Mouse (Mus musculus) v-Abl transformed pro-B cells (cell line): ENCODE results near the gene Rmi1.
"Not testable (repeated sequence)": the region's sequence is repeated elsewhere in the genome, so short reads cannot be mapped to it uniquely, and the experiment has no call there.

Experiments
- in situ Hi-C, 2 experiments: fragments of 400-800 bp; cut with MboI; formaldehyde crosslinking; loops; one replicate each; pipeline ENCODE4 v1.15.1; 2025; ENCODE audit not compliant: unreplicated experiment in 2 of 2

Rmi1 gene

GRCm38 (mm10) chr13:58402003-58402743, at the start of gene Rmi1:
TSS of gene Rmi1 (plus strand) at chr13:58402248.
- in situ Hi-C loops: no loop called here

- in situ Hi-C loops: no loop called here
Observed at GRCm38 (mm10) chr13:58352996-58353395, 49.1 kb upstream of the Rmi1 start.

GRCm38 (mm10) chr13:58358629-58359303, 43.3 kb upstream of the Rmi1 start, which contains the start of gene Kif27:
TSS of gene Kif27 (minus strand) at chr13:58359122.
- in situ Hi-C loops: no loop called here

GRCm38 (mm10) chr13:58359304-58359653, 42.8 kb upstream of the Rmi1 start:
- in situ Hi-C loops: no loop called here

GRCm38 (mm10) chr13:58364353-58365175, 37.5 kb upstream of the Rmi1 start:
- in situ Hi-C loops: no loop called here

- in situ Hi-C loops: not testable (repeated sequence)
Observed at GRCm38 (mm10) chr13:58365179-58365578, 36.9 kb upstream of the Rmi1 start.

GRCm38 (mm10) chr13:58366373-58366772, 35.7 kb upstream of the Rmi1 start:
- in situ Hi-C loops: no loop called here

GRCm38 (mm10) chr13:58367641-58368040, 34.4 kb upstream of the Rmi1 start:
- in situ Hi-C loops: no loop called here

GRCm38 (mm10) chr13:58368835-58369234, 33.2 kb upstream of the Rmi1 start:
- in situ Hi-C loops: no loop called here

- in situ Hi-C loops: no loop called here
Observed at GRCm38 (mm10) chr13:58372278-58373152, 29.5 kb upstream of the Rmi1 start.

GRCm38 (mm10) chr13:58373153-58373470, 28.9 kb upstream of the Rmi1 start:
- in situ Hi-C loops: no loop called here

- in situ Hi-C loops: loop anchor here (10.0 to 25.0 kb wide), 3 partner anchors 90 to 1428 kb away; partner anchors contain the start of gene Tut7 (in 1 of the 2)
Observed at GRCm38 (mm10) chr13:58384371-58384770, 17.7 kb upstream of the Rmi1 start.

GRCm38 (mm10) chr13:58384779-58385546, 17.1 kb upstream of the Rmi1 start, which contains the start of gene 2210016F16Rik:
TSS of gene 2210016F16Rik (minus strand) at chr13:58385225.
- in situ Hi-C loops: loop anchor here (5.0 to 25.0 kb wide), 5 partner anchors 90 to 1427 kb away; partner anchors contain the start of genes Idnk (in 2 of the 2) and Tut7 (in 1 of the 2)

- in situ Hi-C loops: loop anchor here (5.0 to 25.0 kb wide), 5 partner anchors 91 to 1427 kb away; partner anchors contain the start of genes Idnk (in 2 of the 2) and Tut7 (in 1 of the 2)
Observed at GRCm38 (mm10) chr13:58385547-58385920, 16.5 kb upstream of the Rmi1 start.

- in situ Hi-C loops: loop anchor here (5.0 to 25.0 kb wide), 5 partner anchors 93 to 1424 kb away; partner anchors contain the start of genes Idnk (in 2 of the 2) and Tut7 (in 1 of the 2)
Observed at GRCm38 (mm10) chr13:58387948-58388347, 14.1 kb upstream of the Rmi1 start.

- in situ Hi-C loops: loop anchor here (5.0 to 25.0 kb wide), 5 partner anchors 94 to 1424 kb away; partner anchors contain the start of genes Idnk (in 2 of the 2) and Tut7 (in 1 of the 2)
Observed at GRCm38 (mm10) chr13:58388379-58388778, 13.7 kb upstream of the Rmi1 start.

- in situ Hi-C loops: loop anchor here (5.0 to 25.0 kb wide), 5 partner anchors 95 to 1423 kb away; partner anchors contain the start of genes Idnk (in 2 of the 2) and Tut7 (in 1 of the 2)
Observed at GRCm38 (mm10) chr13:58389324-58389951, 12.6 kb upstream of the Rmi1 start.

- in situ Hi-C loops: loop anchor here (10.0 to 25.0 kb wide), 3 partner anchors 50 to 1420 kb away; partner anchors contain the start of gene Tut7 (in 1 of the 2)
Observed at GRCm38 (mm10) chr13:58394392-58394791, 7.7 kb upstream of the Rmi1 start.
